Mouse (Mus musculus): ENCODE data around the gene Gdf15.

Gdf15 gene

DNA sequence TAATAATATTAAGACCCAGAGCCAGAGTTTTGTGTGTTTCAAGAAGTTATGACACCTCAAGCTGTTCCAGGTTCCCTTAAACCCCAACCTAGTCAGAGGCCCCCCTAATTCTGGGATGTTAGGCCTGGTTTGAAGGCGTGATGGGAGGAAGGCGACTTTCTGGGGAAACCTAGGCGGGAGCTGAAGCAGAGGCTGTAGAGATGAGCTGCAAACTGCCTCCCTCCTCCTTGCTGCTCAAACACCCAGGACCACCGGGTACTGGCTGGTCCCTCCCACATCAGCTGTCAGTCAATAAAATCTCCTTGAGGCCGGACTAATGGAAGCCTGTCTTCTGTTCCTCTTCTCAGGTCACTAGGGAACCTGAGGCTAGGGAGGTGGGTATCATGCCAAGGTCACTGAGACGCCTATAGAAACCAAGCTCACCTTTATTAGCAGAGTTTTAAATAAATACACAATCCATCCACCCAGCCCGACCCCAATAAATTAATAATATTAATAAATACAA, 3.2 kb downstream of the Gdf15 start:
- no peak for DNase-seq (ENCODE audit: low spot score)

DNA sequence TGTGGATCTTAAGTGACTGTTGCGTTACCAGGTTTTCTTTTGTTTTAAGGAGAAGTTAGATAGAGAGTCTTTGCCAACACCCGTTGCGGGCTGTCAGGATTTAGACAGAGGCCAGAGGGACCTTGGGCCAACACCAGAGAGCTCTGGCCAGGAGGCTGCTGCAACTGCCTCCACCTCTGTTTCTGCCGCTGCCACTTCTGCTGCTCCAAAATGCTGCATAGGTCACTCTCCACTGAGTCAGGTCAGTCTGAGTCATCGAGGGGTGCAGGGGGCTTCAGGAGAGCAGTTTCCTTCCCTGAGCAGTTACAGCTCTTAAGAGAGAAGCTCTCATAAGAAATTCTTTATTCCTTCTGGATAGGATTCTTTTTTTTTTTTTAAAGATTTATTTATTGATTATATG, 5.2 kb downstream of the Gdf15 start:
- DNase-seq (ENCODE audit: low spot score), result no peak

DNA sequence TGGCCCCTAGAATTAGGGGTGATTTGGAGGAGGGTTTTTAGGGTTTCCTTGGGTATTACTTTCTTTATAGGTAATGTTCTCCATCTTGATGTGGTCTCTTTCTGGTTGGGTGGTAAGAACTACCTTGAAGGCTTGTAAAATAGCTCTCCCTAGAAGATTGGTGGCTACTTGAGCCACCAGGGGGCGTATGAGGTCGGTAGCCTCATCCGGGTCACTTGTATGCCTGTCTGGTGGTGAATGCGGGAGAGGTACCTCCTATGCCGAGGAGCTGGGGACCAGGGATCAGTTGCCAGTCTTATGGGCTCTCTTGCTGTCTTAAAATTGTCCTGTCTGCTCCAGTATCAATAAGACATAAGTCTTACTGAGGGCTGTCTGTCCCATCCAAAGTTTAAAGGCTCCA, 7.2 kb downstream of the Gdf15 start:
- DNase-seq (ENCODE audit: low spot score), result peak; percentile 64

DNA sequence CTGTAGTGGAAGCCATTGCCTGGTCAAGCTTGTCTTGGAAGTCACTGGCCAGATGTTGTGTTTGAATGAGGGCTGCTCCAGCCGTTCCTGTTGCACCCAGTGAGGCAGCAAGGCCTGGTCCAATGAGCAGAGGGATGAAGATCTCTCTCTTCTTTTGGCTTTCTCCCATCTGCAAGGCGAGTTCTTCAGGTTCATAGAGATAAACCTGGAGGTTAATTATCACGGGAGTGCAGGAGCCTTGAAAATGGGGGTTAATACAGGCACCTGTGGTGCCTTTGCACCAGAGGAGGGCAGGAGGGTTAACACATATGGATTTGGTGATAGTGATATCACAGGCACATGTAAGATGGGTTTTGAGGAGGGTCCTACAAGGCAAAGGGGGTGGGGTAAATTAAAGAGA, 10.0 kb downstream of the Gdf15 start:
- no peak for DNase-seq (ENCODE audit: low spot score)

DNA sequence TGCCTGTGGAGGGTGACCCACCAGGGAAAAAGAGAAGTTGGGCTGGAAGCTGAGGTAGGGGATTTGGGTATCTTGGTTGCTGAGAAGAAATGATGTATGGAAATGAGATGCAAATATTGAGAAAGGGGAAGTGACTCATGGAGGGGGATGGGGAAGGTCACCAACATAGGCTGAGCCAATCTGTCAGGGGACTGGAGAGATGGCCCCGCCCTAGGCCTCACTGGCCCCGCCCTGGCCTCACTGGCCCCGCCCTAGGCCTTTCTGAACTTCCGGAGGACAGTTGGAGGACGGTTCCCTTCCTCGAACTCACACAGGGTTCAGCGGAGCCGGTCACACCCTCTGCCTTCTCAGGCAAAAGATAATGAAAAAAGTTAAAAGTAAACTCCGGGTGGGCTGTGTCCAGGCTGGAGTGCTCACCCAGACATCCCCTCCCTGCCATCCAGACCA, 13.3 kb downstream of the Gdf15 start:
- peak; percentile 80 for DNase-seq (ENCODE audit: low spot score)

DNA sequence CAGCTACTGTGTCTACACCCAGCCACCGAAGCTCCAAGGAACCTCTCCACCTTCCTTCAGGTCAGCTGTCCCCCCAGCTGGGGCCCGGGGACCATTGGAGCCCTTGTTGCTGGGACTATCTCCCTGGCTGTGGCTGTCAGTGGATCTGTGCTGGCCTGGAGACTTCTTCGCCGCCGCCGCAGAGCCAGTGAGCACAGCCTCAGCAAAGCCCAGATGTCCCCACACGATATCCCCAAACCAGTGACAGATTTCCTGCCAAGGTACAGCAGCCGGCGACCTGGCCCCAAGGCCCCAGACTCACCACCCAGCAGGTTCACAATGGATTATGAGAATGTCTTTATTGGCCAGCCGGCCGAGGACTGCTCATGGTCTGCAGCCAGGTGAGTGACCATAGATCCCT, 14.3 kb downstream of the Gdf15 start:
- DNase-seq (ENCODE audit: low spot score), result no peak

DNA sequence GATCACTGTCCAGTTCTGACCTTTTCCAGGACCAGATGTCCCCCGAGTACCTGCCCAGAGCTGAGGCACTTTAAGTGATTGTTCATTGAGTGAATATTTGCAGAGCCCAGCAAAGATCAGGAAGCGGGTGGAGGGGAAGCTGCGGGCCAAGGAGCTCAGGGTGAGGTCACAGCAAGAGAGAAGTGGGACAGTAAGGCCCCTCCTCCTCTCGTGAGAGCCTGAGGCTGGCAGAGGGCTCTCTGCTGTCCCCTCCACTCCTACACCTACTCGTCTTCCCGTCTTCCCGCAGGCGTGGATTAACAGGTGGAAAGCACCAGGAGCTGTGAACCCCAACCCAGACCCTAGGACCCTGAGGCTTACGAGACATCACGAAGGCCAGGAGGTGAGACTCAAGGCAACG, 15.6 kb downstream of the Gdf15 start:
- no peak for DNase-seq (ENCODE audit: low spot score)

DNA sequence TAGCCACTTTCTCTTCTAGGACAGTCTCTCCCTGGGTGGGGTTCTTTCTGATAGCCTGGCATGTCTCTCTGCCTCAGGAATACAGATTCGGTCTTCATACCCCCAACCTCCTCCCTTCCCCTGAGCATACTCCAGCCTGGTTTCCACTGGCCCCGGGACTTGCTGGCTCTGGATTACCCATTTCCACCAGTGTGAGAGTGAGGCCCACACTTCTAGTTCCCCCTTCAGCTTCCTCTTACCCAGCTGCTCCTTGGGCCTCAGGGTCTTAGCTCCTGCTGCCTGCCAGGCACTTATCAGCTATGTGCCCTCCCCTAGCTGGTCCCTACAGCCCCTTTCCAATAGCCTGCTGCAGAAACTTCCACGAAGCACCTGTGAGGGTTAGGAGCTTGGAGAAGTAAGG, 16.4 kb downstream of the Gdf15 start, which contains the start of gene Lrrc25:
Gene Lrrc25, plus strand, starts transcription at position 262 of the 400 bp plus-strand sequence.
- DNase-seq (ENCODE audit: low spot score), result no peak

DNA sequence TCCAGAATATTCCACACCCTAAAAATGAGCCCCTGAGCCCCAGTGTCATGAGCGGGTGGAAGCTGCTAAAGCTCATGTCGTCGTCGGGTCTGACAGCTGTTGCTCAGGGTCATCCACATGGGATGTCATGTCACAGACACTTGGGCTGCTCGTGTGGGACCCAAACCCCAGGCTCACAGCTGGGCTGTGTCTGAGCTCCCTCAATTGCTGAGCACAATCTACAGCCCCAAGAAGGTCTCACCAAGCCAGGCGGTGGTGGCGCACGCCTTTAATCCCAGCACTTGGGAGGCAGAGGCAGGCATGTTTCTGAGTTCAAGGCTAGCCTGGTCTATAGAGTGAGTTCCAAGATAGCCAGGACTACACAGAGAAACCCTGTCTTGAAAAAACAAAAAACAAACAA, 17.0 kb downstream of the Gdf15 start:
- DNase-seq (ENCODE audit: low spot score), result no peak

DNA sequence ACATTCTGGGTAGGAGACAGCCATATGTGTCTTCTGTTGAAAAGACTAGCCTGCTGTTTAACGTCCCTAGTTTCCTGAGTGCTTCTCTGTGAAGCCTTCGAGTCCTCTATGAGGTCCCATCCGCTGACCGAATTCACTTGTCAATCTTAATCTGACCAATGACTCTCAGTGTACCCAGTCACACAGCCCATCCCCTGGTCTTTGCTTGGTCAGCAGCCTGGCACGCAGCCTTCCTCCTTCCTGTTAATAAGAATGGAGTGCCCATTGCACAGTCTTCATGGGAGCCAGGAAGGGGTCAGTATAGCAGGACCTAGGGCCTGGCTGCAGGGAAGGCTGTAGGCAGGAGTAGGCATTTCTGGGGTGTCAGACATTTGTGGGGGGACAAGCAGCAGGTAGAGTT, 17.8 kb downstream of the Gdf15 start:
- DNase-seq (ENCODE audit: low spot score), result peak; percentile 45

DNA sequence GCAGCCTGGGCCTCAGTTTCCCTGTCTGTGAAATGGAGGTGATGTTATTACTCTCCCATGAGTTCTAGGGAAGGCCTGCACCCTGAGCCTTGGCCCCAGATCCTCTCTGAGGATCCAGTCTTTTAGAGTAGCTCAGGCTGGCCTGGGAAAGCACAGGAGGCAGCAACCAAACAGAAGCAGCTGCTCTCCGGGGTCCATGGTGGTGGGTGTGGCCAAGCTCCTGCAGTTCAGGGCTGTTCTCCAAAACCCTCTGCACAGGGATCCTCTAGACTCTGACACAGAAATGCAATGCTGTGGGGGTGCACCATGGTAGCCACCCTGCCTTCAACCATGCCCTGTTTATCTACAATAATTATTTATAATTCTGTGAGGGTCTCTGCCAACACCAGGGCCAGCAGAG, 18.5 kb downstream of the Gdf15 start:
- no peak for DNase-seq (ENCODE audit: low spot score)

DNA sequence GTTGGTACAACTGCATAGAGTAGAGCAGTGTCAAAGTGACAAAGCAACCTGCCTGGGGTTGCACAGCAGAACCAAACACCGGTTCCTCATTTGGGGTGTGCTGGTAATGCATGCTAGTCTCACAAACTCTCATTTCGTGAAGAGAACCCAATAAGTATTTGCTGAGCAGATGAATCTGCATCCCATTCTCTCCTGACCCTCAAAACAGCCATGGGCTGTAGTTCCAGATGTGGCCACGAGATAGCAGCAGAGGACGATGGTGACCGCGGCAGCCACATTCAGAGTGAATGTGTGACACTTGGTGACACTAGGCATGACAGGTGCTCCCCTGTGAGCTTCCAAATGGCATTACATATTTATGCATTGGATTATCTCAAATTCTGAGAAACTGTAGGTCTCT, 20.4 kb downstream of the Gdf15 start:
- peak; percentile 91 for DNase-seq (ENCODE audit: low spot score)

DNA sequence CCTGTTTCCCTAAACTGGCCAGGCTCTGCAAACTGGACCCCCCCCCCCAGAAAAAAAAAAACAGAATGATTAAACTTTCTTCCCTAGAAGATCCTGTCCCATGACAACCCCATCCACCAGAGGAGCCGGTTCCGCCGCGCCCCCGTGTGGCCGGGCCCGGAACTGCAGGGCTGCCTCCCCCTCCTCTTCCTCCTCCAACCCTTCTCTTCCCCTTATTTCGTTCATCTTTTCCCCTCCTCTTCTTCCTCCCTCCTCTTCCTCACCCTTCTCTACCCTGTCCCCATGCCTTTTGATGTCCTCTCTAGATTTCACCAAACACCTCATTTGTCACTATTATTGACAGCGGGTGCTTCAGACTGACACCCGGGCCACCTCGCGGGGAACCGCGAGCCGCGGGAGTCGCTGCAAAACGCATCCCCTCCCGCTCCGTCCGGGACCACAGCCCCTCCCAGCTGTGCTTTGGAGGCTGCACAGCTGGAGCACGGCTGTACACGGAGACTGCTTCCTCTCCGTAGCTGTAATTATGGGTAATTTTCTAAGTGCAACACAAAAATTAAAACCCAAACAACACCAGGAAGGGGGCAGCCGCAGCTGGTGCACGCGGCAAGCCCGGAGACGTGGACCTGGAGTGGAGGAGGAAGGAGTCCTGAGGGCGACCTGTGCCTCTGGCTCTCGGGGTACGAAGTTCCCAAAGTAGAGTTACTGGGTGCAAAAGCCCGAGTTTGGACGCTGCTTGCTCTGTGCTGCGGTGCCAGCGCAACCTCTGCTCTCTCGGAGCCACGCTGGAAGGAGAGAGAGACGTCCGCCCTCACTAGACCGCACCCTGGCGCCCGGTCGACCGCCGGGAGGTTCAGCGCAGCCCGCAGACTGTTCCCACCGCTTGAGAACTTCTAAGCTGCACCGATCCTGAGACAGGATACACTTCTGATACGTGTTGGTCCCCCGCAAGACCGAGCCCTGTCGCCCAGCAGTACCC, 21.2 kb downstream of the Gdf15 start:
- DNase-seq (ENCODE audit: low spot score), result peak; percentile 83

DNA sequence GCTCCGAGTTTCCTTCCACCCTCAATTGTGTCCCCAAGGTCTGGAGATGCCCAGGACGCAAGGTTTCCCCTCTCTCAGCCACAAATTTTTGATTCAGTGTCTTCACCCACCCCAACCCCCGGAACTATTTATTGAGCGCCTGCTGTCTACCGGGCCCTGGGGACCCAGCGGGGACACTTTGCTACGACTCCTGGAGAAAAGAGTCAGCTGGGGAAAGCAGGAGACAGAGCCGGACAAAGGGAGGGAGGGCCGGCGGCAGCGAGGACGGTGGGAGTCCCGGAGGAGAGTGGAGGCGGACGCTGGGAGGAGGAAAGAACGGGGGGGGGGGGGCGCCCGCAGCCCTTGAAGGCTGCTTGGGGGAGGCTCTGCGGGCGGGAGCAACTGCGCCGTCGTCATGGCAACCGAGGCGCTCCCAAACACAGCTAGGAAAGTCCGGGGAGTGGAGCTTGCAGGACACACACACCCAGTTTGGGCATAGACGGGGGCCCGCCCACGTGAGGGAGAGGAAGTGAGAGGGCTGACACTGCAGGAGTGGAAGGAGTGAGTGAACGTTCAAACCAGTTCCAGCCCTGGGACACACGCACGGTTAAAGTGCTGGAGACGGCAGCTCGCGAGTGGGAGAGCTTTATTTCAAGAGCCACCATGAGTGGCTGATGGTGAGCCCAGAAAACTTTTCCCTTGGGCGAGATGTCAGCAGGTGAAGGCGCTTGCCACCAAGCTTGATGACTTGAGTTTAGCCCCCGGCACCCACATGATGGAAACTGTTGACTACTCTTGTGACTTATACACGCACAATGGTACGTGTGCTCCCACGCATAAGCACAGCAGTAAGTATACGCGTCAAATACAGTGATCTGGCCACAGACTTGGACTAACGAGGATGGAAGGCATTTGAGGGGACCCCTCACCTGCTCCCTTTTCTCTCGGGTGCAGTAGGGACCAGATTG, 22.1 kb downstream of the Gdf15 start:
- peak; percentile 97 for DNase-seq (ENCODE audit: low spot score)

DNA sequence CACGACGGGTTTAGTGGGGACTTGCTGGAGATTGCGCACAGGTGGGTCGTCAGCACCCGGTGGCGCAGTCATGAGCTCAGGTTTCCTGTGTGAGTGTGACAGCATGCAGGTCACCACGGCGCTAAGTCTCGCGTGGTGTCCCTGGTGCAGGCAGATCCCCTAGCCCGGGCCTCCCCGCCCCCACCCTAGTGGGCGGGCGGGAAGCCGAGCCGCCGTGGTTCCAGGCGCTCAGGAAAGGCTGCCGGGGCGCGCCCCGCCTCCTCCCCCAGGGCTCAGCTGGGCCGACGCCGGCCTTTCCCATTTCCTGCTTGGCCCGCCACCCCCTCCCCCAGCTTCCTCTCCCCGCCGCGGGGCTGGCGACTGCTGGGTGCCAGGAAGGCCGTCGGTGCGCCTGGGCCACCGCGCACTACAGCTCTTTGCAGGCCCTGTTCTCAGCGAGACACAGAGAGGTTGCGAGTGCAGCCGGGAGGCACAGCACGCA, 22.8 kb downstream of the Gdf15 start:
- peak; percentile 93 for DNase-seq (ENCODE audit: low spot score)

DNA sequence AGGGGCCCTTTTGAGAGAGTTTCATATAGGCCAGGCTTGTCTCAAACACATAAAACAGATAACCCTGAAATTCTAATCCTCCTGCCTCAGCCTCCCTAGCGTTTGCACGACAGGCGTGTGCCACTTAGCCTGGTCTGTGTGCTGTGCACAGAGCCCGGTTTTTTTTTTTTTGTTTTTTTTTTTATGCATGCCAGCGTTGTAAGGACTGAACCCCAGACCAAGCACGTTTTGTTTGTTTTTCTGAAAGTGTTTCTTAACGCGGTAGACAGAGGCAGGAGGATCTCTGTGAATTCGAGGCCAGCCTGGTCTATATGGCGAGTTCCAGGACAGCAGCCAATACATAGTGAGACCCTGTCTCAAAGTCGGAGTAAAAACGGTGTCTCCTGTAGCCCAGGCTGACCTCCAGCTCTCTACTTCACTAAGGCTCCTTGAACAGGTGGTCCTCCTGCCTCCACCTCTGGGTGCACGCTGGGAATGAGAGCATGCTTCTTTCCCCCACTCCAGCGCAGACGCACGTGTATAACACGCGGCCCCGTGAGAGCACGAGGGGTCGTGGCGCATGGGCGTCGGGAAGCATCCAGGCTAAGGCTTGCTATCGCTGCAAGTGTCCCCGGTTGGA, 23.4 kb downstream of the Gdf15 start, which contains the start of gene Ssbp4:
Gene Ssbp4, minus strand, starts transcription at position 124 of the 619 bp plus-strand sequence.
- no peak for DNase-seq (ENCODE audit: low spot score)

DNA sequence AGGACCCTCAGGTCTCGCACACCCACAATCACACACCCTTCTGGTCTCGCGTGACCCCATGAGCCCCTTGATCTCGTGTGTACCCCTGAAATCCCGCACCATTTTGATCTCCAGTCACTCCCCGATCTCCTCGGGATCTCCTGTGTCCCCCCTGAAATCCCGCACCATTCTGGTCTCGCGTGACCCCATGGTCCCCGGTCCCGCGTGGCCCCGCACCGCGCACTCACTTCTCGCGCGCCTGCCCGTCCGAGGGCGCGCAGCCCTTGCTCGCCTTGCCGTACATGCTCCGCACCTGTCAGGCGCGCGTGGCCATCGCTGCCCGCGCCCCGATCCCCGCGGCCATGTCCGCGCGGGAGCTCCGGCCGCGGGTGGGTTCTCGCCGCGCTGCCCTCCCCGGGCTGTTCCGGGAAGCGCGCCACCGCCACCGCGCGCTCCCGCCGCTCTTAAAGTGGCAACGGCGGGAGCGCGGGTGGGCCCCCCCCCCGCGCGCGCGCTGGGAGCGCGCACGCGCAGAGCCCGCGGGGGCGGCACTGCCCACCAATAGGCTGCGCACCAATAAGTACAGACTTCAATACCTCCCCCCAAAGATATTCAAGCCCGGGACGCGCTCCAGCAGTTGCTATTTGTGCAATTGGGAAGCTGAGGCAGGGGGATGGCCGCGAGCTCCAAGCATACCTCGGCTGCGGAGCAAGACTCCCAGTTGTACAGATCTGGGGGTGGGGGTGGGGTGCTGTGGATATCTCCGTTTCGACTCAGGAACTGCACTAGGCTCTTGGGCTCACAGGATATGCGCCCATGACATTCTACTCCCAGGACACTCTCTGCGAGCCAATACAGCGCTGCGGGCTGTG, 24.1 kb downstream of the Gdf15 start:
- no peak for DNase-seq (ENCODE audit: low spot score)

DNA sequence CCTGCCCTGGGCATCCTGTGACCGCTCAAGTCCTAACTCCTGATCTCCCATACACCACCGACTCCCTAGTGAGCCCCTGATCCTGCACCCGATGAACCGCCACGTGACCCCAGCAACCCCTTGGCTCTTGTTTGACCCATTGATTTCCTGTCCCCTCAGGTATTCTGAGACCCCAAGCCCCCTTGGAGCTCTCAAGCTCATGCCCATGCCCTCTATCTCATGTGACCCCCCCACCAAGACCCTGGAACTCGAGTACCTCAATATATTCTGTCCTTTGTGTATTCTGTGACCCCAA, 24.7 kb downstream of the Gdf15 start:
- DNase-seq (ENCODE audit: low spot score), result no peak

DNA sequence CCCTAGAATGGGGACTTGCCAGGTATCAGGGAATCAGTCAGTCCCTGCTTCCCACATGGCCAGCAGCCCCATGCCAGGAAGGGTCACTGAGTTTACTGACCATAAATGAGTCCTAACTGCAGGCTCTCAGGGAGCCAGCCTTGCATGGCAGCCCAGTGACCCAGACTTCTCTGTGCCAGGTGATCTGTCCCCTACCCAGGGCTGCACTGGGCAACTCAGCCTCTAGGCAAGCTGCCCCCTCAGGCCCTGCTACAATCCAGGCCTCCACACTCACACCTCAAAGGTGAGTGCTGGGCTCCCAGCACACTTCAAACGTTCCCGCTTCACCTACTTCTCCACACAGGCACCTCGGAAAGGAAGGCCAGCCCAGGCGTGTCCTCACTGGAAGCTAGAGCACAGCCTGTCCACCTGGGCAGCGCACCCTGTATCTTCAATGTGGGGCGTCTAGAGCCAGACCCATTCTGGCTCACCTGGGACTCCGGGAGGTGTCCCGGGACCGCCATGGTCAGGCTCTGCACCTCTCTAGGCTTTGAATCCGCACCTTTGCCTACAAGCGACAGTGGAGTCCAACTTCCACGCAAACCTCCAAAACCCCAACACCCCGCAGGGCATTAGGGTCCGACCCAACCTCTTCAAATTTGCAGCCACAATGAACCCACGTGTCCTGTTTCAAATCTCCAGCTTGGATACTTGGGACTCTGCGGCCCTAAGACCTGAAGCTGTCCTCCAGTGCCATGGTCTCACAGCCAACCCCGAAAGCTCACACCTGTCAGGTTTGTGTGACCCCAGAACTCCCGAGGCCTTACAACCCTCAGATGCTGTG, 25.3 kb downstream of the Gdf15 start:
- DNase-seq (ENCODE audit: low spot score), result no peak

All from lung, postnatal 25 days (tissue).